Mouse (Mus musculus): Measurements from ENCODE around the gene Jade2. TPM values are rescaled to one million over a fixed set of nuclear protein-coding genes. Genes with fewer than 3 reads are reported as not detected.

The Jade2 gene
- polyA plus RNA-seq, 1 experiment from 2014 or later: 1.0 TPM

- 4% methylated on average over 42 of the region's 42 CpGs for WGBS
- H3K27ac ChIP-seq: peak overlapping the region; percentile 35; the same call in 1 of the 2 replicates
These were observed 2.3 kb downstream of the Jade2 start for GRCm38 (mm10) chr11:51854981-51855817.

GRCm38 (mm10) chr11:51852595-51852994 is 4.9 kb downstream of the Jade2 start:
- Histone ChIP-seq H3K4me1 (peaks cover 19% of the 10 kb centered on the region), H3K9ac (no peak overlapping the region), H3K27ac (no peak overlapping the region), H3K4me3 (no peak overlapping the region), H3K4me2 (replicated peaks) (no peak overlapping the region), H3K36me3 (no peaks in the 10 kb centered on the region), H3K9me3 (replicated peaks) (no peaks in the 10 kb centered on the region), H3K27me3 (peaks cover 18% of the 10 kb centered on the region)
- ATAC-seq (ENCODE audit: low FRiP score): no peak
- WGBS: 63% methylated on average over 5 of the region's 5 CpGs

More at GRCm38 (mm10) chr11:51854981-51855817, 2.3 kb downstream of the Jade2 start:
- Histone ChIP-seq H3K4me3 (peak overlapping the region; percentile 63), H3K9me3 (replicated peaks) (no peaks in the 10 kb centered on the region), H3K36me3 (no peaks in the 10 kb centered on the region), H3K27me3 (peaks cover 42% of the 10 kb centered on the region), H3K4me2 (replicated peaks) (peak overlapping the region; percentile 100), H3K4me1 (peaks cover 30% of the 10 kb centered on the region), H3K9ac (peak overlapping the region; percentile 55)
- ATAC-seq (ENCODE audit: low FRiP score): peak; percentile 68

GRCm38 (mm10) chr11:51852091-51852521 is 5.3 kb downstream of the Jade2 start:
- H3K36me3 ChIP-seq: no peaks in the 10 kb centered on the region
- H3K9me3 ChIP-seq (replicated peaks): no peaks in the 10 kb centered on the region
- H3K4me2 ChIP-seq (replicated peaks): no peak overlapping the region
- H3K4me1 ChIP-seq: peaks cover 16% of the 10 kb centered on the region
- H3K4me3 ChIP-seq: no peak overlapping the region
- H3K27ac ChIP-seq: no peak overlapping the region
- peaks cover 14% of the 10 kb centered on the region for H3K27me3 ChIP-seq
- no peak overlapping the region for H3K9ac ChIP-seq
- 92% methylated on average over 7 of the region's 7 CpGs for WGBS
- ATAC-seq (ENCODE audit: low FRiP score): no peak

GRCm38 (mm10) chr11:51850741-51851330 is 6.6 kb downstream of the Jade2 start:
- Histone ChIP-seq H3K4me1 (peaks cover 9% of the 10 kb centered on the region), H3K9ac (no peak overlapping the region), H3K4me3 (no peak overlapping the region), H3K27me3 (peaks cover 2% of the 10 kb centered on the region), H3K9me3 (replicated peaks) (no peaks in the 10 kb centered on the region), H3K36me3 (no peaks in the 10 kb centered on the region), H3K4me2 (replicated peaks) (no peak overlapping the region), H3K27ac (no peak overlapping the region)
- no peak for ATAC-seq (ENCODE audit: low FRiP score)
- 84% methylated on average over 11 of the region's 11 CpGs for WGBS

GRCm38 (mm10) chr11:51848324-51848723 is 9.1 kb downstream of the Jade2 start:
- Histone ChIP-seq H3K9ac (no peak overlapping the region), H3K4me2 (replicated peaks) (no peak overlapping the region), H3K4me1 (0 out of 2 replicates have a peak, but pooled peaks cover 3% of the 10 kb centered on the region), H3K27ac (no peak overlapping the region), H3K27me3 (no peaks in the 10 kb centered on the region), H3K4me3 (no peak overlapping the region), H3K36me3 (no peaks in the 10 kb centered on the region), H3K9me3 (replicated peaks) (no peaks in the 10 kb centered on the region)
- WGBS: 85% methylated on average over 3 of the region's 3 CpGs
- no peak for ATAC-seq (ENCODE audit: low FRiP score)

- no peak for ATAC-seq (ENCODE audit: low FRiP score)
- no peak overlapping the region for H3K27ac ChIP-seq
- WGBS: 87% methylated on average over 1 of the region's 1 CpGs
- H3K4me3 ChIP-seq: no peak overlapping the region
- H3K27me3 ChIP-seq: no peaks in the 10 kb centered on the region
- no peak overlapping the region for H3K4me2 ChIP-seq (replicated peaks)
- 0 out of 2 replicates have a peak, but pooled peaks cover 3% of the 10 kb centered on the region for H3K4me1 ChIP-seq
- H3K36me3 ChIP-seq: no peaks in the 10 kb centered on the region
- H3K9ac ChIP-seq: no peak overlapping the region
- no peaks in the 10 kb centered on the region for H3K9me3 ChIP-seq (replicated peaks)
These were observed 9.6 kb downstream of the Jade2 start for GRCm38 (mm10) chr11:51847902-51848301.

- Histone ChIP-seq H3K4me2 (replicated peaks) (no peak overlapping the region), H3K27me3 (no peaks in the 10 kb centered on the region), H3K4me3 (no peak overlapping the region), H3K27ac (no peak overlapping the region), H3K36me3 (no peaks in the 10 kb centered on the region), H3K4me1 (peaks cover 3% of the 10 kb centered on the region; the same call in 1 of the 2 replicates), H3K9me3 (replicated peaks) (no peaks in the 10 kb centered on the region), H3K9ac (no peak overlapping the region)
- no peak for ATAC-seq (ENCODE audit: low FRiP score)
- WGBS: 89% methylated on average over 16 of the region's 16 CpGs
These were observed 11.2 kb downstream of the Jade2 start for GRCm38 (mm10) chr11:51845981-51846883.

- peaks cover 3% of the 10 kb centered on the region; the same call in 1 of the 2 replicates for H3K4me1 ChIP-seq
- no peak overlapping the region for H3K9ac ChIP-seq
- H3K4me3 ChIP-seq: no peak overlapping the region
- H3K36me3 ChIP-seq: no peaks in the 10 kb centered on the region
- WGBS: 81% methylated on average over 10 of the region's 10 CpGs
- no peaks in the 10 kb centered on the region for H3K27me3 ChIP-seq
- H3K4me2 ChIP-seq (replicated peaks): no peak overlapping the region
- H3K27ac ChIP-seq: no peak overlapping the region
- no peak for ATAC-seq (ENCODE audit: low FRiP score)
- no peaks in the 10 kb centered on the region for H3K9me3 ChIP-seq (replicated peaks)
These were observed 12.8 kb downstream of the Jade2 start for GRCm38 (mm10) chr11:51844529-51845098.

GRCm38 (mm10) chr11:51843898-51844297 is 13.6 kb downstream of the Jade2 start:
- H3K9ac ChIP-seq: no peak overlapping the region
- H3K27me3 ChIP-seq: no peaks in the 10 kb centered on the region
- H3K36me3 ChIP-seq: no peaks in the 10 kb centered on the region
- no peaks in the 10 kb centered on the region for H3K9me3 ChIP-seq (replicated peaks)
- H3K4me1 ChIP-seq: peaks cover 3% of the 10 kb centered on the region; the same call in 1 of the 2 replicates
- no peak for ATAC-seq (ENCODE audit: low FRiP score)
- no peak overlapping the region for H3K4me2 ChIP-seq (replicated peaks)
- H3K27ac ChIP-seq: no peak overlapping the region
- H3K4me3 ChIP-seq: no peak overlapping the region

- H3K4me1 ChIP-seq: peaks cover 3% of the 10 kb centered on the region; the same call in 1 of the 2 replicates
- no peaks in the 10 kb centered on the region for H3K9me3 ChIP-seq (replicated peaks)
- no peak overlapping the region for H3K4me3 ChIP-seq
- WGBS: 89% methylated on average over 4 of the region's 4 CpGs
- H3K36me3 ChIP-seq: no peaks in the 10 kb centered on the region
- H3K27me3 ChIP-seq: no peaks in the 10 kb centered on the region
- H3K27ac ChIP-seq: no peak overlapping the region
- no peak overlapping the region for H3K9ac ChIP-seq
- H3K4me2 ChIP-seq (replicated peaks): no peak overlapping the region
- ATAC-seq (ENCODE audit: low FRiP score): no peak
These were observed 14.3 kb downstream of the Jade2 start for GRCm38 (mm10) chr11:51843168-51843567.

GRCm38 (mm10) chr11:51841149-51841548 is 16.3 kb downstream of the Jade2 start:
- Histone ChIP-seq H3K27me3 (no peaks in the 10 kb centered on the region), H3K27ac (no peak overlapping the region), H3K9me3 (replicated peaks) (no peaks in the 10 kb centered on the region), H3K4me3 (no peak overlapping the region), H3K36me3 (no peaks in the 10 kb centered on the region), H3K9ac (no peak overlapping the region), H3K4me1 (peaks cover 7% of the 10 kb centered on the region; the same call in 1 of the 2 replicates), H3K4me2 (replicated peaks) (no peak overlapping the region)
- ATAC-seq (ENCODE audit: low FRiP score): no peak
- 78% methylated on average over 9 of the region's 9 CpGs for WGBS
